Mouse (Mus musculus) embryonic facial prominence, embryonic 15.5 days (tissue): ENCODE measurements around the gene Ssbp3. TPM values are rescaled to one million over a fixed set of nuclear protein-coding genes. Genes with fewer than 3 reads are reported as not detected.
A peak's percentile ranks its signal among the peaks of the same experiment; 100 is the strongest.

Experiments used
- ATAC-seq: fragments of 200-750 bp; cut with Nextera tagmentation; 2 replicates; pipeline ENCODE4 v1.8.0; 2017; ENCODE audit warnings: low read depth, moderate TSS enrichment; ENCODE audit not compliant: insufficient number of reproducible peaks, low FRiP score, low TSS enrichment
- H3K27ac ChIP-seq: fragments of 300-500 bp; sonication (generic); replicated peaks from 2 replicates; pipeline ENCODE4 v1.5.1; 2015; ENCODE audit warnings: mild to moderate bottlenecking, inconsistent platforms
- H3K27me3 ChIP-seq: fragments of 300-500 bp; sonication (generic); 2 replicates; pipeline ENCODE4 v1.6.1; 2015; ENCODE audit warnings: inconsistent platforms
- H3K36me3 ChIP-seq: fragments of 300-500 bp; sonication (generic); 2 replicates; pipeline ENCODE4 v1.6.1; 2015; ENCODE audit warnings: mild to moderate bottlenecking, inconsistent platforms
- H3K4me1 ChIP-seq: fragments of 300-500 bp; sonication (generic); 2 replicates; pipeline ENCODE4 v1.6.1; 2015; ENCODE audit warnings: inconsistent platforms
- H3K4me2 ChIP-seq: fragments of 300-500 bp; sonication (generic); replicated peaks from 2 replicates; pipeline ENCODE4 v1.6.1; 2015; ENCODE audit warnings: mild to moderate bottlenecking, inconsistent platforms
- H3K4me3 ChIP-seq: fragments of 300-500 bp; sonication (generic); replicated peaks from 2 replicates; pipeline ENCODE4 v1.5.1; 2015; ENCODE audit warnings: mild to moderate bottlenecking, inconsistent platforms
- H3K9ac ChIP-seq: fragments of 300-500 bp; sonication (generic); 2 replicates; pipeline ENCODE4 v1.6.1; 2015; ENCODE audit warnings: inconsistent platforms
- H3K9me3 ChIP-seq: fragments of 300-500 bp; sonication (generic); replicated peaks from 2 replicates; pipeline ENCODE4 v1.6.1; 2016; ENCODE audit warnings: inconsistent platforms
- WGBS: fragments of 180-500 bp; shearing (Covaris S2); methylation state at CpG from one replicate; pipeline ENCODE4 v1.1.7; 2015; 5-methylcytosine and 5-hydroxymethylcytosine counted together
- polyA plus RNA-seq: library from polyadenylated mRNA; unstranded; fragments of >200 nt; fragmentation: Nextera tagmentation; extraction: Ambion mirVana; gene quantifications from 2 replicates; pipeline ENCODE4 v1.2.1, GENCODE M21; 2015

Ssbp3 gene
- polyA plus RNA-seq, 1 experiment from 2014 or later: 136 TPM

GRCm38 (mm10) chr4:107003786-107004185, 93.3 kb downstream of the Ssbp3 start:
- no peaks in the 10 kb centered on the region for H3K27me3 ChIP-seq
- H3K4me3 ChIP-seq: no peak overlapping the region
- H3K4me1 ChIP-seq: peaks cover 48% of the 10 kb centered on the region
- no peaks in the 10 kb centered on the region for H3K36me3 ChIP-seq
- H3K4me2 ChIP-seq: no peak overlapping the region
- WGBS: 63% methylated on average over 3 of the region's 3 CpGs
- H3K9ac ChIP-seq: no peak overlapping the region
- no peaks in the 10 kb centered on the region for H3K9me3 ChIP-seq
- no peak overlapping the region for H3K27ac ChIP-seq
- ATAC-seq: no peak

DNA sequence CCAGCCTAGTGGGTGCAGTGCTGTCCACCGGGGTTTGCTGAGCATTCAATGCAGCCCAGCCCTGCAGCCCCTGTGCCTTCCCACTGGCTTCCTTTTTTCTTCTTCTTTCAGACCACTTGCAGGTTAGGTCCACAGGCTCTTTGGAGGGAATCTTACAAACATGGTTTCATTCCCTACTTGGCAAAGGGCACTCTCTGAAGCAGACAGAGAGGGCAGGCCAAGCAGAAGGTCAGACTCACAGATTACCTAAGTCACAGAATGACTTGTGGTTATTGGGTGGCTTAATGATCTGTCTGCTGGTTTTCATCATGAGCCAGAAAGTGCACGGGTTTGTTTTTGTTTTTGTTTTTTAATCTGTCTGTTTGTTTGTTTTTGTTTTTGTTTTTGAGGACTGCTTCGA, 93.8 kb downstream of the Ssbp3 start:
- H3K4me3 ChIP-seq: no peak overlapping the region
- H3K9ac ChIP-seq: no peak overlapping the region
- ATAC-seq: no peak
- no peaks in the 10 kb centered on the region for H3K9me3 ChIP-seq
- H3K4me2 ChIP-seq: no peak overlapping the region
- H3K36me3 ChIP-seq: no peaks in the 10 kb centered on the region
- no peak overlapping the region for H3K27ac ChIP-seq
- 55% methylated on average over 3 of the region's 3 CpGs for WGBS
- peaks cover 46% of the 10 kb centered on the region for H3K4me1 ChIP-seq
- H3K27me3 ChIP-seq: no peaks in the 10 kb centered on the region

- 77% methylated on average over 5 of the region's 5 CpGs for WGBS
- no peak overlapping the region for H3K4me3 ChIP-seq
- peaks cover 45% of the 10 kb centered on the region for H3K4me1 ChIP-seq
- no peak overlapping the region for H3K4me2 ChIP-seq
- H3K9ac ChIP-seq: no peak overlapping the region
- no peaks in the 10 kb centered on the region for H3K27me3 ChIP-seq
- 0 out of 2 replicates have a peak, but pooled peaks cover 5% of the 10 kb centered on the region for H3K36me3 ChIP-seq
- ATAC-seq: no peak
- H3K9me3 ChIP-seq: no peaks in the 10 kb centered on the region
- H3K27ac ChIP-seq: no peak overlapping the region
Measured at GRCm38 (mm10) chr4:107005166-107005565, 94.7 kb downstream of the Ssbp3 start.

DNA sequence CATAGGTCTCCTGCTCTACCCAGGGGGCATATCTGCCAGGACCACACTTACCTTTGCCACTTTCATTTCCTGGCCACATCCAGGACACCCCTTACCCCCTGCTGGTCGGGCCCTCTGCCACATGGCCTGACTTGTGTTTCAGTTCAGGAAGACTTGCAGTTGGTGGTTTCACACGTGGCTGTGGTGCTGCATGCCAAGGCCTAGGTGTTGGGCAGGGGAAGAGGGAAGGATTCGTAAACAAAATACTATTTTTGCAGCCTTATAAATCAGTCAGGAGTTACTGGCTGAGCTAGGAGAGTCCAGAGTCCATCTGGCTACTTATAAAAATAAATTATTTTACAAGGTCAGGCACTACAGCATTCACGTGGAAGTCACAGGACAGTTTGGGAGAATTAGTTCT, 95.7 kb downstream of the Ssbp3 start:
- no peak for ATAC-seq
- Histone ChIP-seq H3K9me3 (no peaks in the 10 kb centered on the region), H3K4me1 (peaks cover 44% of the 10 kb centered on the region), H3K27me3 (no peaks in the 10 kb centered on the region), H3K4me2 (no peak overlapping the region), H3K36me3 (0 out of 2 replicates have a peak, but pooled peaks cover 5% of the 10 kb centered on the region), H3K9ac (no peak overlapping the region), H3K4me3 (no peak overlapping the region), H3K27ac (no peak overlapping the region)
- WGBS: 78% methylated on average over 4 of the region's 4 CpGs

DNA sequence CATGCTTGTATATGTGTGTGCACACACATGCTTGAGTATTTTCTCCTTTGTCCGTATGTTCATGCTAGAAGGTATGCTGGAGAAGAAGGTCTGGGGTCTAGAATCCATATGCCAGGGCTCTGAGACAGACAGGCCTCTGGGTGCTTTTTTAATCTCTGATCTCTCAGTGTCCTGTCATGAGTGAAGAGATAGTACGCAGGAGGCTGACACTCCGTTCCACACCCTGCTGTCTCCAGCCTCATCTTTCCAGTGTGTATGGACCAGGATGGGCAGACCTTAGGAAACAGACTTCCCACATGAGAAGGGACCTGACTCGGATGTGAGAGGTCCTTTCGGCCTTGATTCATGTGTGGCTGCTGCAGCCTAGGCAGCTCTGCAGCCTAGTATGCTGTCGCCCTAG, 96.3 kb downstream of the Ssbp3 start:
- Histone ChIP-seq H3K27ac (no peak overlapping the region), H3K36me3 (0 out of 2 replicates have a peak, but pooled peaks cover 5% of the 10 kb centered on the region), H3K9ac (no peak overlapping the region), H3K4me1 (peaks cover 44% of the 10 kb centered on the region), H3K4me2 (no peak overlapping the region), H3K4me3 (no peak overlapping the region), H3K27me3 (no peaks in the 10 kb centered on the region), H3K9me3 (no peaks in the 10 kb centered on the region)
- ATAC-seq: no peak
- 90% methylated on average over 6 of the region's 6 CpGs for WGBS

- peaks cover 45% of the 10 kb centered on the region for H3K4me1 ChIP-seq
- 0 out of 2 replicates have a peak, but pooled peaks cover 5% of the 10 kb centered on the region for H3K36me3 ChIP-seq
- no peaks in the 10 kb centered on the region for H3K27me3 ChIP-seq
- no peak overlapping the region for H3K9ac ChIP-seq
- no peak overlapping the region for H3K4me3 ChIP-seq
- H3K4me2 ChIP-seq: no peak overlapping the region
- no peak overlapping the region for H3K27ac ChIP-seq
- no peaks in the 10 kb centered on the region for H3K9me3 ChIP-seq
- 94% methylated on average over 8 of the region's 8 CpGs for WGBS
- no peak for ATAC-seq
Measured at GRCm38 (mm10) chr4:107007359-107007758, 96.9 kb downstream of the Ssbp3 start.

- ATAC-seq: no peak
- no peak overlapping the region for H3K27ac ChIP-seq
- H3K4me2 ChIP-seq: no peak overlapping the region
- 0 out of 2 replicates have a peak, but pooled peaks cover 5% of the 10 kb centered on the region for H3K36me3 ChIP-seq
- peaks cover 46% of the 10 kb centered on the region for H3K4me1 ChIP-seq
- no peaks in the 10 kb centered on the region for H3K27me3 ChIP-seq
- H3K9ac ChIP-seq: no peak overlapping the region
- no peak overlapping the region for H3K4me3 ChIP-seq
- WGBS: 83% methylated on average over 2 of the region's 2 CpGs
- H3K9me3 ChIP-seq: no peaks in the 10 kb centered on the region
Measured at GRCm38 (mm10) chr4:107008161-107008560, 97.7 kb downstream of the Ssbp3 start.

DNA sequence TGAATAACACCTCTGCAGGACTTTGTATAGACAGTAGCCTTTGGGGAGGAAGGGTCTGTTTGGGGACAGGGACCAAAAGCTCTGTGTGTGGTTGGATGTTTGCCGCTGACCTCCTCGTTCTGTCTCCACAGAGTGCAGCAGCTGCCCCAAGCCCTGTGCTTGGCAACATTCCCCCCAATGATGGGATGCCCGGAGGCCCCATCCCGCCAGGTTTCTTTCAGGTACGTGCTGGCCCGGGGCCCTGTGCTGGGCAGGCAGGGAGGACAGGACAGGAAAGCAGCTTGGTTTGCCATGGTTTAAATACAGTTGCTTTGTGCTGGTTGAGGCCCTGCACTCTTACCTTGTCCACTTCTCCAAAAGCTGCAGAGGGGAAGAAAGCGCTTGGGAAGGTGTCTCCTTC, 99.0 kb downstream of the Ssbp3 start:
- Histone ChIP-seq H3K9me3 (no peaks in the 10 kb centered on the region), H3K9ac (no peak overlapping the region), H3K27me3 (no peaks in the 10 kb centered on the region), H3K4me3 (no peak overlapping the region), H3K27ac (no peak overlapping the region), H3K36me3 (0 out of 2 replicates have a peak, but pooled peaks cover 5% of the 10 kb centered on the region), H3K4me1 (peaks cover 51% of the 10 kb centered on the region), H3K4me2 (no peak overlapping the region)
- no peak for ATAC-seq
- 85% methylated on average over 7 of the region's 7 CpGs for WGBS

- Histone ChIP-seq H3K9me3 (no peaks in the 10 kb centered on the region), H3K36me3 (0 out of 2 replicates have a peak, but pooled peaks cover 5% of the 10 kb centered on the region), H3K4me1 (peaks cover 63% of the 10 kb centered on the region), H3K27me3 (no peaks in the 10 kb centered on the region), H3K4me2 (no peak overlapping the region), H3K4me3 (no peak overlapping the region), H3K9ac (no peak overlapping the region), H3K27ac (peak overlapping the region; percentile 61)
- WGBS: 69% methylated on average over 8 of the region's 8 CpGs
- no peak for ATAC-seq
Measured at GRCm38 (mm10) chr4:107011325-107012004, 101.0 kb downstream of the Ssbp3 start.

- ATAC-seq: peak; percentile 32; the same call in 1 of the 2 replicates
- Histone ChIP-seq H3K4me2 (no peak overlapping the region), H3K4me1 (peaks cover 69% of the 10 kb centered on the region), H3K36me3 (0 out of 2 replicates have a peak, but pooled peaks cover 5% of the 10 kb centered on the region), H3K9me3 (no peaks in the 10 kb centered on the region), H3K4me3 (no peak overlapping the region), H3K9ac (no peak overlapping the region), H3K27ac (peak overlapping the region; percentile 61), H3K27me3 (no peaks in the 10 kb centered on the region)
- WGBS: 51% methylated on average over 13 of the region's 13 CpGs
Measured at GRCm38 (mm10) chr4:107012005-107012478, 101.5 kb downstream of the Ssbp3 start.

- H3K9ac ChIP-seq: no peak overlapping the region
- H3K27me3 ChIP-seq: no peaks in the 10 kb centered on the region
- H3K36me3 ChIP-seq: 0 out of 2 replicates have a peak, but pooled peaks cover 5% of the 10 kb centered on the region
- peaks cover 74% of the 10 kb centered on the region for H3K4me1 ChIP-seq
- no peak overlapping the region for H3K4me3 ChIP-seq
- WGBS: 77% methylated on average over 3 of the region's 3 CpGs
- no peaks in the 10 kb centered on the region for H3K9me3 ChIP-seq
- no peak for ATAC-seq
- peak overlapping the region; percentile 61; the same call in 1 of the 2 replicates for H3K27ac ChIP-seq
- H3K4me2 ChIP-seq: no peak overlapping the region
Measured at GRCm38 (mm10) chr4:107012574-107012973, 102.1 kb downstream of the Ssbp3 start.
